Mouse (Mus musculus): ENCODE measurements around the gene Eno4. TPM values are rescaled to one million over a fixed set of nuclear protein-coding genes. Genes with fewer than 3 reads are reported as not detected.

Gene Eno4
- polyA plus RNA-seq (2014; fragmentation: Illumina TruSeq; extraction: RNeasy Lipid Tissue Mini Kit (QIAGEN cat#74804); ENCODE audit: low read depth, low replicate concordance) = 3.1 TPM

GRCm38 (mm10) chr19:58942841-58943828, at the start of gene Eno4, which contains the start of gene Hspa12a:
Gene Eno4, plus strand, starts transcription at chr19:58943425.
Gene Hspa12a, minus strand, starts transcription at chr19:58943654.

Other genes starting within 250 kb of the Eno4 start
- 0.30 TPM for gene Pnliprp1, start 214.5 kb upstream of the Eno4 start, polyA plus RNA-seq (2014; fragmentation: Illumina TruSeq; extraction: RNeasy Lipid Tissue Mini Kit (QIAGEN cat#74804); ENCODE audit: low read depth, low replicate concordance)
- gene Pnliprp2, start 183.7 kb upstream of the Eno4 start, polyA plus RNA-seq (2014; fragmentation: Illumina TruSeq; extraction: RNeasy Lipid Tissue Mini Kit (QIAGEN cat#74804); ENCODE audit: low read depth, low replicate concordance) = not detected
- 8.7 TPM for gene 1700019N19Rik, start 149.0 kb upstream of the Eno4 start, polyA plus RNA-seq (2014; fragmentation: Illumina TruSeq; extraction: RNeasy Lipid Tissue Mini Kit (QIAGEN cat#74804); ENCODE audit: low read depth, low replicate concordance)
- gene Hspa12a, start 229 bp downstream of the Eno4 start, polyA plus RNA-seq (2014; fragmentation: Illumina TruSeq; extraction: RNeasy Lipid Tissue Mini Kit (QIAGEN cat#74804); ENCODE audit: low read depth, low replicate concordance) = 23.8 TPM
- gene Shtn1, start 132.7 kb downstream of the Eno4 start, polyA plus RNA-seq (2014; fragmentation: Illumina TruSeq; extraction: RNeasy Lipid Tissue Mini Kit (QIAGEN cat#74804); ENCODE audit: low read depth, low replicate concordance) = 8.7 TPM
- gene Vax1, start 226.6 kb downstream of the Eno4 start, polyA plus RNA-seq (2014; fragmentation: Illumina TruSeq; extraction: RNeasy Lipid Tissue Mini Kit (QIAGEN cat#74804); ENCODE audit: low read depth, low replicate concordance) = not detected